Mouse (Mus musculus) bone marrow, adult 2 months (tissue): Measurements from ENCODE around the gene Gm20547.

ENCODE experiments used
- CTCF ChIP-seq: fragments of 200-500 bp; IDR thresholded peaks from 2 replicates; pipeline ENCODE4 v1.5.1; 2011; ENCODE audit warnings: low read length, control low read depth; ENCODE audit not compliant: control insufficient read depth, insufficient read depth
- POLR2A ChIP-seq: fragments of 200-500 bp; IDR thresholded peaks from 2 replicates; pipeline ENCODE4 v1.6.1; 2011; ENCODE audit warnings: low read depth, mild to moderate bottlenecking, control low read depth, low read length, borderline replicate concordance; ENCODE audit not compliant: control insufficient read depth

DNA sequence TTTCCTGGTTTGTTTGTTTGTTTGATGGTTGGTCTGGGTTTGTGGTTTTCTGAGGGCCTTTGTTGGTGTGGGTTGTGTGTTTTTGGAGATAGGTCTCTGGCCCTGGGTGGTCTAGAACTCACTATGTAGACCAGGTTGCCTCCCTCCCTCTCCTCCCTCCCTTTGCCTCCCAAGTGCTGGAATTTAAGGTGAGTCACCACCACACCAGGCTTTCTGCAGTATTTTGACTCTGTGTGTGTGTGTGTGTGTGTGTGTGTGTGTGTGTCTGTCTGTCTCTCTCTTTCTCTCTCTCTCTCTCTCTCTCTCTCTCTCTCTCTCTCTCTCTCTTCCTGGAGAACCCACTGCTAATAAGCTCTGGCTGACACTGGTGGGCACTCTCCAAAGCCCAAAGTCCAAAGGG, 676 bp downstream of the Gm20547 start:
- TF ChIP-seq CTCF (no peak), POLR2A (no peak)
